Mouse (Mus musculus) megakaryocyte-erythroid progenitor cell, adult 5-6 weeks (primary cell): ENCODE results near the gene Car12. TPM values are rescaled to one million over a fixed set of nuclear protein-coding genes. Genes with fewer than 3 reads are reported as not detected.
"Not testable (repeated sequence)": the region's sequence is repeated elsewhere in the genome, so short reads cannot be mapped to it uniquely, and the experiment has no call there.

Experiments used
- ATAC-seq: replicated peaks from 2 replicates; pipeline ENCODE4 v1.8.0; 2016; ENCODE audit warnings: mild to moderate bottlenecking, inconsistent platforms; ENCODE audit not compliant: severe bottlenecking, poor library complexity, low FRiP score, low TSS enrichment
- total RNA-seq, 2 experiments: library from RNA; stranded (forward) in 1 of 2; stranded (reverse) in 1 of 2; fragments of 200-1000, 215-1000 nt in 1 of 2; fragments of >200 nt in 1 of 2; fragmentation: Nextera tagmentation in 1 of 2; gene quantifications; 2 replicates each; pipeline ENCODE4 v1.2.3; 2014 to 2017

The Car12 gene
- total RNA-seq, 2 experiments from 2014 or later = 1.1 TPM; not detected in 1

GRCm38 (mm10) chr9:66744531-66744930 lies 31.0 kb downstream of the Car12 start:
- ATAC-seq = no peak

- ATAC-seq = no peak
Measured at GRCm38 (mm10) chr9:66748390-66748789, 34.9 kb downstream of the Car12 start.

- ATAC-seq = no peak
Measured at GRCm38 (mm10) chr9:66752849-66753248, 39.4 kb downstream of the Car12 start.

GRCm38 (mm10) chr9:66760991-66761390 lies 47.5 kb downstream of the Car12 start:
- ATAC-seq = no peak

- no peak for ATAC-seq
Measured at GRCm38 (mm10) chr9:66768721-66769120, 55.2 kb downstream of the Car12 start.

GRCm38 (mm10) chr9:66769275-66769674 lies 55.8 kb downstream of the Car12 start:
- no peak for ATAC-seq

- ATAC-seq = no peak
Measured at GRCm38 (mm10) chr9:66770701-66771100, 57.2 kb downstream of the Car12 start.

GRCm38 (mm10) chr9:66784552-66784951 lies 71.1 kb downstream of the Car12 start:
- peak; percentile 86 for ATAC-seq

GRCm38 (mm10) chr9:66787821-66788220 lies 74.3 kb downstream of the Car12 start:
- no peak for ATAC-seq

- ATAC-seq = no peak
Measured at GRCm38 (mm10) chr9:66794629-66795463, 81.4 kb downstream of the Car12 start.

GRCm38 (mm10) chr9:66795464-66796324 lies 82.2 kb downstream of the Car12 start, which contains the start of gene Aph1b:
Gene Aph1b (minus strand): TSS chr9:66795490.
- peak; percentile 97 for ATAC-seq

GRCm38 (mm10) chr9:66796739-66797138 lies 83.3 kb downstream of the Car12 start, which contains the start of gene Gm10647:
Gene Gm10647 (plus strand): TSS chr9:66797039.
- no peak for ATAC-seq

- ATAC-seq = no peak
Measured at GRCm38 (mm10) chr9:66801947-66802346, 88.5 kb downstream of the Car12 start.

- ATAC-seq = not testable (repeated sequence)
Measured at GRCm38 (mm10) chr9:66805951-66806350, 92.5 kb downstream of the Car12 start.

- ATAC-seq = no peak
Measured at GRCm38 (mm10) chr9:66813392-66813791, 99.9 kb downstream of the Car12 start.

Other genes with a start within 250 kb of the Car12 start
- 0.63 TPM in 1 of 2 replicates, not detected in the other for gene Fbxl22, start 199.1 kb upstream of the Car12 start, total RNA-seq (2014; fragmentation: Nextera tagmentation)
- gene Fbxl22, start 199.1 kb upstream of the Car12 start, total RNA-seq (2017) = 0.89 and 1.2 TPM in 2 replicates
- 39.0 and 59.5 TPM in 2 replicates for gene Usp3, start 120.5 kb upstream of the Car12 start, total RNA-seq (2014; fragmentation: Nextera tagmentation)
- gene Usp3, start 120.5 kb upstream of the Car12 start, total RNA-seq (2017) = 29.6 and 32.4 TPM in 2 replicates
- 0.17 TPM in 1 of 2 replicates, not detected in the other for gene Aph1b, start 81.8 kb downstream of the Car12 start, total RNA-seq (2014; fragmentation: Nextera tagmentation)
- gene Aph1b, start 81.8 kb downstream of the Car12 start, total RNA-seq (2017) = 0.53 TPM in 1 of 2 replicates, not detected in the other
- gene Gm10647, start 83.4 kb downstream of the Car12 start, total RNA-seq (2014; fragmentation: Nextera tagmentation) = not detected in 2 replicates
- not detected in 2 replicates for gene Gm10647, start 83.4 kb downstream of the Car12 start, total RNA-seq (2017)
- gene Aph1c, start 121.0 kb downstream of the Car12 start, total RNA-seq (2014; fragmentation: Nextera tagmentation) = 1.8 TPM in 1 of 2 replicates, not detected in the other
- 0.50 and 0.80 TPM in 2 replicates for gene Aph1c, start 121.0 kb downstream of the Car12 start, total RNA-seq (2017)
- 45.9 and 52.1 TPM in 2 replicates for gene Rab8b, start 206.0 kb downstream of the Car12 start, total RNA-seq (2014; fragmentation: Nextera tagmentation)
- 81.6 and 90.4 TPM in 2 replicates for gene Rab8b, start 206.0 kb downstream of the Car12 start, total RNA-seq (2017)
- gene Rps27l, start 232.4 kb downstream of the Car12 start, total RNA-seq (2014; fragmentation: Nextera tagmentation) = 858 and 1,123 TPM in 2 replicates
- 286 and 317 TPM in 2 replicates for gene Rps27l, start 232.4 kb downstream of the Car12 start, total RNA-seq (2017)